ENCODE assay signal across 25 mouse cellular contexts in genomic region chr2:156078421-156079182, GRCm38 (mm10). TPM values are rescaled to one million over a fixed set of nuclear protein-coding genes. Genes with fewer than 3 reads are reported as not detected.
"Had no signal": no experiment of that assay in that cellular context is flagged by ENCODE, and none has a peak within 500 bp of the region (broad histone marks: within the 10 kb centered on the region; RNA-seq: fewer than 3 reads in every experiment).

No protein-coding gene starts in this region.

- H3K4me1 ChIP-seq: lung, embryonic 15.5 days; midbrain, embryonic 15.5 days; neural tube, embryonic 12.5 days; stomach, embryonic 15.5 days had no signal

- DNase-seq: kidney, postnatal 36 days; layer of hippocampus, postnatal 36 days; lung, adult 18-20 months; lung, postnatal 10 days; lung, postnatal 36 days; right cerebral cortex, adult 18-20 months; right cerebral cortex, postnatal 14 days; right cerebral cortex, postnatal 4 days; spleen, adult 18-20 months; thymus, postnatal 25 days had no signal

- H3K4me3 ChIP-seq: left cerebral cortex, adult 2 months; liver, embryonic 15.5 days; lung, embryonic 15.5 days; midbrain, embryonic 15.5 days; neural tube, embryonic 12.5 days; neural tube, embryonic 15.5 days; stomach, embryonic 15.5 days had no signal

- H3K27me3 ChIP-seq: liver, embryonic 15.5 days; lung, embryonic 15.5 days; megakaryocyte, embryonic 14.5 days; midbrain, embryonic 15.5 days; neural tube, embryonic 12.5 days; neural tube, embryonic 15.5 days; stomach, embryonic 15.5 days had no signal

- H3K9me3 ChIP-seq: liver, embryonic 15.5 days; lung, embryonic 15.5 days; megakaryocyte, embryonic 14.5 days; midbrain, embryonic 15.5 days; neural tube, embryonic 12.5 days; neural tube, embryonic 15.5 days; stomach, embryonic 15.5 days had no signal

- H3K27ac ChIP-seq: kidney, postnatal 0 days; left cerebral cortex, adult 2 months; liver, embryonic 15.5 days; lung, embryonic 15.5 days; midbrain, embryonic 15.5 days; neural tube, embryonic 12.5 days; neural tube, embryonic 15.5 days; stomach, embryonic 15.5 days had no signal

RNA-seq across cellular contexts. Expression of gene Fer1l4, which starts 25.9 kb away (rescaled TPM):
- total RNA-seq: layer of hippocampus, adult 8-10 months; layer of hippocampus, postnatal 10 days; layer of hippocampus, postnatal 36 days; left cerebral cortex, adult 2 months; left cerebral cortex, postnatal 36 days; liver, adult 2 months had no signal
- polyA plus RNA-seq: limb, embryonic 11.5 days; liver, embryonic 15.5 days; lung, embryonic 15.5 days; midbrain, embryonic 11.5 days; midbrain, embryonic 15.5 days; neural tube, embryonic 12.5 days had no signal
